Mouse (Mus musculus) embryonic fibroblast, embryonic 13.5 days (primary cell): ENCODE data around the gene Clpx.

ENCODE experiments used
- CTCF ChIP-seq: IDR thresholded peaks from 2 replicates; pipeline ENCODE4 v1.5.1; 2011; ENCODE audit warnings: mild to moderate bottlenecking, control low read depth, low read length, moderate library complexity, borderline replicate concordance; ENCODE audit not compliant: insufficient read depth
- POLR2A ChIP-seq: IDR thresholded peaks from 2 replicates; pipeline ENCODE4 v1.6.1; 2011; ENCODE audit warnings: low read depth, mild to moderate bottlenecking, control low read depth, low read length, moderate library complexity

DNA sequence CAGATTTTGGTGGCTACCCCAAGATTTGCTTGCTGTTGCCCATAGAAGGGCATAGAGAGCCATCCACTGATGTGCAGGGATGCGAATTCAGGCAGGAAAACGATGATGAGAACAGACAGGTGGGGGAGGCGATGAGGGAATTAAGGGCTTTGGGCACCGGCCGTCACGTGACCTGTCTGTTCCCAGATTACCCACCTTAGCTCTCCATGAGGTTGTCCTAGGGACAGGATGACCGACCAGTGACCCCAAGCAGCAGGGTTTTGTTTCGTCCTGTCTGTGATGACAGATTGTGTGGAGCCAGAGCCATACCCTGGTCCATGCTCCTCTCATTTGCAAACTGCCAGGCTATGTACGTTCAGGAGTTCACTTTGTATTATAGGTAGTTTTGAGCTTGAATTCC, 69.6 kb downstream of the Clpx start:
- TF ChIP-seq CTCF (no peak), POLR2A (no peak)
